Mouse (Mus musculus): Measurements from ENCODE around the gene Stx8. TPM values are rescaled to one million over a fixed set of nuclear protein-coding genes. Genes with fewer than 3 reads are reported as not detected.

Stx8 gene
- polyA plus RNA-seq, 1 experiment from 2014 or later = 48.6 TPM

DNA sequence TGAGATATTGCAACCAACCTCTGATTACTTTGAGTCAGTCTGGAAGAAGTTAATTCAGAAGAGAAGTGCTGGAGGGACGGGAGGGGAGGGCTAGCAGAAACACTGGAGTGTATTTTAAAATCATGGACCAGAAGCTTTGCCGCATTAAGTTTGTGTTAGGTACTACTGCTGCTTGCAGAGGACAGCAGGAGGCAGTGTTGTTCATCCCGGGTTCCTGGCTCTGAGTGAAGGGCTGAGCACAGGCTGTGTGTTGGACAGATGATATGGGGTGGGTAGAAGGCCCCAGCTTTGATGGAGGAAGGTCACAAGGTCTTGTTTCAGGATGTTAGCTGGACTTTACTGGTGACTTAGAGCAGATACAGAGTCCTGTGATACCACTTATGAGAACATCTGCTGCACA, 80.9 kb downstream of the Stx8 start:
- H3K36me3 ChIP-seq (ENCODE audit: insufficient read depth) = no peaks in the 10 kb centered on the region
- H3K9ac ChIP-seq = no peak overlapping the region
- H3K27ac ChIP-seq (ENCODE audit: low read depth) = no peak overlapping the region
- H3K27me3 ChIP-seq (ENCODE audit: insufficient read depth, low read length) = no peaks in the 10 kb centered on the region
- H3K4me3 ChIP-seq (ENCODE audit: low read depth, low read length) = no peak overlapping the region
- peak; percentile 55 for TF ChIP-seq CTCF (IDR thresholded peaks at IDR 0.05; ENCODE audit: low read depth)
- DNase-seq (peak; percentile 31), ATAC-seq (ENCODE audit: insufficient read depth) (no peak)
- H3K4me2 ChIP-seq = no peak overlapping the region
- peaks cover 9% of the 10 kb centered on the region; the same call in 1 of the 2 replicates for H3K4me1 ChIP-seq (ENCODE audit: insufficient read depth)
- no peaks in the 10 kb centered on the region for H3K9me3 ChIP-seq (ENCODE audit: low read depth, low read length)
- WGBS = 55% methylated on average over 3 of the region's 3 CpGs

DNA sequence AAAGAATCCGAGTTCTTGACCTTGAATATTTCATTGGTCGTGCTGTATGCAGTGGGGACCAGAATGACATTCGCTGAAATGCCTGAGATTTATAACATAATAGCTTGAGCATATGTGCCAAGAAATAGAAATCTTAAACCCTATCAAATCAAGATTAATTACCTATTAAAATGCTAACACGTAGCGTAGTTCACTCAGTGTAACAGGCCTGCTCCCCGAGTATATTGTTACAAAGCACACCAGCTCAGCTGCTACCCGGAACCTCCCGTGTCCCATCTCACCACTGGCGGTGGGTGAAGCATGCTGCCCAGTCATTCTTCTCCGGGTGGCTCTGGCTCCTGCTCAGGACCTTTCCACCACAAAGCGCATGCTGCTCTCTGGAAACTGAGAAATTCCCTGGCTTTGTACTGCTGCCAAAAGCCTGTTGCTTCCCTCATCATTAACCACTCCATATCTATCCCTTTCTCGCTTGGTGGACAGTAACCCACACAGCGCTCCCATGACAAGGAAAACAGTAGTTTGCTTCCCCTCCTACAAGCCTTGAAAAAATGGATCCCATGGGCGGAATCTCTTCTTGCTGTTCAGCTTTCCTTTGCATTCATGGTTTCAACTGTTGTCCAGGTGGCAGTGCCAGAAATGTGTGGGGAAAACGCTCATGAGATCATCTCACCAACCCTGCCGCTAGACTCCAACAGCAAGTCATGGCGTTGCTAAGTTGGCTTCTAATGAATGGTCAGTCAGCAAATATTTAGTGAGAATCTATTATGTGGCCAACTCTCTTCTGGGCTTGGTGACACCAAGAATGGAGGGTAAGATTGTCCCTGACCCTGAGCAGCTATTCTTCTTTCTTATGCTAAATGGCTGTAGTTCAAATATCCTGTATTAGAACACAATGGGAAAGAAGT, 83.5 kb downstream of the Stx8 start:
- WGBS = 51% methylated on average over 17 of the region's 17 CpGs
- Histone ChIP-seq H3K4me3 (ENCODE audit: low read depth, low read length) (no peak overlapping the region), H3K36me3 (ENCODE audit: insufficient read depth) (no peaks in the 10 kb centered on the region), H3K27me3 (ENCODE audit: insufficient read depth, low read length) (no peaks in the 10 kb centered on the region), H3K9me3 (ENCODE audit: low read depth, low read length) (no peaks in the 10 kb centered on the region), H3K4me2 (no peak overlapping the region), H3K9ac (no peak overlapping the region), H3K4me1 (ENCODE audit: insufficient read depth) (peaks cover 9% of the 10 kb centered on the region; the same call in 1 of the 2 replicates), H3K27ac (ENCODE audit: low read depth) (no peak overlapping the region; the same call in 1 of the 2 replicates)
- TF ChIP-seq CTCF (IDR thresholded peaks at IDR 0.05; ENCODE audit: low read depth) = no peak
- ATAC-seq (ENCODE audit: insufficient read depth) = peak; percentile 52; the same call in 1 of the 2 replicates
- peak; percentile 73 for DNase-seq

DNA sequence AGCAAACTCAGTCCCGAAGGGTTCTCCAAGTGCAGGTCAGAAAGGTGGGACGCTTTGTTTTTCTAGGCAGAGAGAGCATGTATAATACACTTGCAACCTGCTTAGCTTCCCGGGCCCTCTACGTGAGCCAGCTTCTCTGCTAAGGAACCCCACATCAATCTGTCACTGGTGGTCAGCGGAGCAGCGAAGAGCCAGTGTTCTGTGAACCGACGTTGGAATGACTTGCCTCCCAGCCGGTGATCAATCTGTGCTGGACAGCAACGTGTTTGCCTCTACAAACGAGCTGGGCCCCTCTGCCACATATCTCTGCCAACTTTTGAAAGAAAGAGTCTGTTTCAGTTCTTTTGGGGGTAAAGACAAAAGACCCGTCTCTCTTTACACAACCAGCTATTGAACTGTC, 84.7 kb downstream of the Stx8 start:
- 16% methylated on average over 12 of the region's 12 CpGs for WGBS
- H3K4me3 ChIP-seq (ENCODE audit: low read depth, low read length) = no peak overlapping the region
- peaks cover 9% of the 10 kb centered on the region; the same call in 1 of the 2 replicates for H3K4me1 ChIP-seq (ENCODE audit: insufficient read depth)
- ATAC-seq (ENCODE audit: insufficient read depth) = no peak
- no peaks in the 10 kb centered on the region for H3K27me3 ChIP-seq (ENCODE audit: insufficient read depth, low read length)
- no peak overlapping the region for H3K4me2 ChIP-seq
- H3K9ac ChIP-seq = no peak overlapping the region
- no peak for TF ChIP-seq CTCF (IDR thresholded peaks at IDR 0.05; ENCODE audit: low read depth)
- no peaks in the 10 kb centered on the region for H3K9me3 ChIP-seq (ENCODE audit: low read depth, low read length)
- no peaks in the 10 kb centered on the region for H3K36me3 ChIP-seq (ENCODE audit: insufficient read depth)
- H3K27ac ChIP-seq (ENCODE audit: low read depth) = no peak overlapping the region
- peak; percentile 59 for DNase-seq

DNA sequence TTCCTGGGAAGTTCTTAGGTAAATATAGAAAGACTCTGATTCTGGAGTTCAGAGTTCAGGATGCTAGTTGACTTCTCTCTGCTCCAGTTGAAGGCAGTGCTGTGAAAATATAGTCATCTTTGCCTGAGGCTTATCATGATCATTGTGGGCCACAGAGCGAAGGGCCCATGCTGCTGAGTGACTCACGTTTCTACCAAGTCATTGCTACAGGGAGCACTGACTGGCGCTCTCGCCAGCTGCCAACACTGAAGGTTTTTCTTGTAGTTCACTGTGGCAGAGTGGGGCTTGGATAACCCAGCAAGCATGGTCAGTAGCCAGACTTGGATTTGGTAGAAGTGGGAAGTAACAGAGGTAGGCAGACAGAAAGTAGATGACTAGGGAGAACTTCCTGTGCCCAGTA, 85.3 kb downstream of the Stx8 start:
- ATAC-seq (ENCODE audit: insufficient read depth) = no peak
- H3K27ac ChIP-seq (ENCODE audit: low read depth) = no peak overlapping the region

DNA sequence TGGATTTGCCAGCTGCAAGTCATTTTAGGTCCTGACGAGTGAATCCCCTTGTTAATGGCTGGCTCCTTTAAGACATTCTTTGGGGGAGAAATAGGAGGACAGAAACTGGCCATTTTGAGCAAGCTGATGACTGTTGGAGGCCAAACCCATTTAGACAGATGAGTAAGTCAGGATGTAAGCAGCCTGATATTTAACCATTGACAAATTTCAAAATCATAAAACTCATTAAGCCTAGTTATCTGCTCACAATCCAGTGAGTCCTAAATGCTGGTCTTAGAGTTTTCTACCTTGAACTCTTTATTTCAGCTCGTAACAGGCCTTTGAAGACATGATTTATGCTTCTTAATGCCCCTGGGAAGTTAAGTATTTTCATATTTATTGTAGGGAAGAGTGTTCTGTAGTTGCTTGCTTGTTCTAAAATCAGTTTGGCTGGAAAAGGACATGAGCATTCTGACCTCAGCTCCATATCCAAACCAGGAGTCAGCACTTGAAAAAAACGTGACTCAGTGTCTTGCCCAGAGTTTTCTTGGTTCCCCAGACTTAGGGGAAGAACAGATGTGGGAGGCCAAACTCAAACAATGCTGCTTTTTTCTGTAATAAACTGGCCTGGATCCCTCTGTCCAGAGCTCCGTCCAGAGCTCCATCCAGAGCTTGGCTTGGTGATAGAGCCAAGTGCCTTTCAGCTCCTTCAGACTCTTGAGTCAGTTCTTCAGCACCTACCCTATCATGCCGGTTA, 92.6 kb downstream of the Stx8 start:
- WGBS = 60% methylated on average over 5 of the region's 5 CpGs
- DNase-seq (no peak), ATAC-seq (ENCODE audit: insufficient read depth) (no peak)
- no peak overlapping the region for H3K9ac ChIP-seq
- H3K27me3 ChIP-seq (ENCODE audit: insufficient read depth, low read length) = no peaks in the 10 kb centered on the region
- no peak overlapping the region for H3K4me3 ChIP-seq (ENCODE audit: low read depth, low read length)
- H3K4me1 ChIP-seq (ENCODE audit: insufficient read depth) = no peaks in the 10 kb centered on the region
- H3K9me3 ChIP-seq (ENCODE audit: low read depth, low read length) = no peaks in the 10 kb centered on the region
- no peak overlapping the region for H3K4me2 ChIP-seq
- no peak overlapping the region for H3K27ac ChIP-seq (ENCODE audit: low read depth)
- no peaks in the 10 kb centered on the region for H3K36me3 ChIP-seq (ENCODE audit: insufficient read depth)
- no peak for TF ChIP-seq CTCF (IDR thresholded peaks at IDR 0.05; ENCODE audit: low read depth)

More for the DNA sequence above, 85.3 kb downstream of the Stx8 start:
- Histone ChIP-seq H3K4me2 (no peak overlapping the region), H3K9ac (no peak overlapping the region), H3K4me1 (ENCODE audit: insufficient read depth) (peaks cover 9% of the 10 kb centered on the region; the same call in 1 of the 2 replicates), H3K4me3 (ENCODE audit: low read depth, low read length) (no peak overlapping the region), H3K27me3 (ENCODE audit: insufficient read depth, low read length) (no peaks in the 10 kb centered on the region), H3K36me3 (ENCODE audit: insufficient read depth) (no peaks in the 10 kb centered on the region), H3K9me3 (ENCODE audit: low read depth, low read length) (no peaks in the 10 kb centered on the region)
- WGBS = 85% methylated on average over 4 of the region's 4 CpGs
- no peak for DNase-seq
- TF ChIP-seq CTCF (IDR thresholded peaks at IDR 0.05; ENCODE audit: low read depth) = no peak

DNA sequence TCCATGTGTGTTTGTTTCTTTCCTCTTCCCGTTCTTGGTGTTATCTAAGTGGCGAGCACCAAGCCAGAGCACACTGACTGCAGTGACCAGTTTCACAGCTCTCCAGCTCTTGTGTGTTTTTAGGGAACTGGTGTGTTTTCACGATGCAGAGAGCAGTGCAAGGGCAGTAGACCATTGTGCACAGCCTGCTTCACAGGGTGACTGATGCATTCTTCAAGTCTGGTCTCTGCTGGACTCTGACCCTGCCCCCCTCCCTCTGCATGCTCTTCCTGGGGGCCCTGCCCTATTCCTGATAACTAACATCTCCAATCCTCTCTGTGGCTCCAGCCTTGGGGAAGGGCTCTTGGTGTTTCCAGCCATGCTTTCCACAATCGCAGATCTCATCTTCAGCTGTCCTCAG, 94.7 kb downstream of the Stx8 start:
- Histone ChIP-seq H3K9me3 (ENCODE audit: low read depth, low read length) (no peaks in the 10 kb centered on the region), H3K9ac (no peak overlapping the region), H3K4me1 (ENCODE audit: insufficient read depth) (no peaks in the 10 kb centered on the region), H3K4me3 (ENCODE audit: low read depth, low read length) (no peak overlapping the region), H3K4me2 (no peak overlapping the region), H3K27me3 (ENCODE audit: insufficient read depth, low read length) (no peaks in the 10 kb centered on the region), H3K36me3 (ENCODE audit: insufficient read depth) (no peaks in the 10 kb centered on the region), H3K27ac (ENCODE audit: low read depth) (no peak overlapping the region)
- WGBS = 41% methylated on average over 4 of the region's 4 CpGs
- no peak for ATAC-seq (ENCODE audit: insufficient read depth)
- no peak for DNase-seq
- no peak for TF ChIP-seq CTCF (IDR thresholded peaks at IDR 0.05; ENCODE audit: low read depth)

DNA sequence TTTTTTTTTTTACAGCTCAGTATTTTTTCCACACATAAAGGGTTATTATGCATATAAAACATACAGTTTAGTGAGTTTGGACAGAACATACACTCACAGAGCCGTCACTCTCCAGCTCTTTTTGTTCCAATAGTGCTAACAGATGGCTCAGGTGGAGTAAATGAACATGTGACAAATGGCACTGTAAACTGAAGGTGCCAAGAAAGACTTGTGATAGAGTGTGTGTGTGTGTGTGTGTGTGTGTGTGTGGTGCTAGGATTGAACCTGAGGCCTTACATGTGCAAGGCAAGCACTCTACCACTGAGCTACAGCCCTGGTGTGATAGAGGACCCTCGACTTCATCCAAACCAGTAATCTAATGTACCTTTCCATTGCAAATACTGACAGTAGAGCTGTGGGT, 96.1 kb downstream of the Stx8 start:
- Histone ChIP-seq H3K27me3 (ENCODE audit: insufficient read depth, low read length) (no peaks in the 10 kb centered on the region), H3K36me3 (ENCODE audit: insufficient read depth) (no peaks in the 10 kb centered on the region), H3K27ac (ENCODE audit: low read depth) (no peak overlapping the region), H3K4me1 (ENCODE audit: insufficient read depth) (no peaks in the 10 kb centered on the region), H3K4me3 (ENCODE audit: low read depth, low read length) (no peak overlapping the region), H3K4me2 (no peak overlapping the region), H3K9me3 (ENCODE audit: low read depth, low read length) (no peaks in the 10 kb centered on the region), H3K9ac (no peak overlapping the region)
- WGBS = 73% methylated on average over 2 of the region's 2 CpGs
- no peak for TF ChIP-seq CTCF (IDR thresholded peaks at IDR 0.05; ENCODE audit: low read depth)
- DNase-seq = no peak
- ATAC-seq (ENCODE audit: insufficient read depth) = no peak
